Mouse (Mus musculus) urinary bladder, postnatal 36 days (tissue): ENCODE results near the gene Alox5.
"Not testable (repeated sequence)": the region's sequence is repeated elsewhere in the genome, so short reads cannot be mapped to it uniquely, and the experiment has no call there.

Experiments
- DNase-seq, 2 experiments: peaks; one replicate each; pipeline ENCODE4 v3.0.0; 2022; ENCODE audit warnings: low spot score in 2 of 2, mixed read lengths in 1 of 2

Alox5 gene

GRCm38 (mm10) chr6:116460544-116461283, at the start of gene Alox5:
TSS of gene Alox5 (minus strand) at chr6:116461178.
- DNase-seq, result peak in 1 of 2 experiments; percentile 13

- not testable (repeated sequence) for DNase-seq
Measured at GRCm38 (mm10) chr6:116506302-116507003, 45.5 kb upstream of the Alox5 start, which contains the start of gene Olfr212. TSS of gene Olfr212 (plus strand) at chr6:116506516.

- DNase-seq, result no peak
Measured at GRCm38 (mm10) chr6:116495960-116496359, 35.0 kb upstream of the Alox5 start.

- no peak for DNase-seq
Measured at GRCm38 (mm10) chr6:116493742-116494141, 32.8 kb upstream of the Alox5 start.

GRCm38 (mm10) chr6:116488791-116489190, 27.8 kb upstream of the Alox5 start, which contains the start of gene Olfr211:
TSS of gene Olfr211 (plus strand) at chr6:116489091.
- no peak for DNase-seq

GRCm38 (mm10) chr6:116486833-116487232, 25.9 kb upstream of the Alox5 start:
- DNase-seq, result no peak

GRCm38 (mm10) chr6:116485081-116485480, 24.1 kb upstream of the Alox5 start:
- DNase-seq, result no peak

GRCm38 (mm10) chr6:116468081-116468480, 7.1 kb upstream of the Alox5 start:
- DNase-seq, result no peak

GRCm38 (mm10) chr6:116459232-116459631, 1.7 kb downstream of the Alox5 start:
- no peak for DNase-seq

- DNase-seq, result no peak
Measured at GRCm38 (mm10) chr6:116458728-116459127, 2.2 kb downstream of the Alox5 start.

GRCm38 (mm10) chr6:116456482-116456881, 4.5 kb downstream of the Alox5 start:
- no peak for DNase-seq

GRCm38 (mm10) chr6:116455781-116456180, 5.2 kb downstream of the Alox5 start:
- DNase-seq, result peak in 1 of 2 experiments; percentile 10

- no peak for DNase-seq
Measured at GRCm38 (mm10) chr6:116440849-116441248, 20.1 kb downstream of the Alox5 start.

- no peak for DNase-seq
Measured at GRCm38 (mm10) chr6:116440447-116440846, 20.5 kb downstream of the Alox5 start.

GRCm38 (mm10) chr6:116439531-116439930, 21.4 kb downstream of the Alox5 start:
- no peak for DNase-seq

- no peak for DNase-seq
Measured at GRCm38 (mm10) chr6:116438864-116439263, 22.1 kb downstream of the Alox5 start.

- DNase-seq, result no peak
Measured at GRCm38 (mm10) chr6:116428282-116428681, 32.7 kb downstream of the Alox5 start.

- no peak for DNase-seq
Measured at GRCm38 (mm10) chr6:116427552-116427951, 33.4 kb downstream of the Alox5 start.

GRCm38 (mm10) chr6:116423664-116424063, 37.3 kb downstream of the Alox5 start:
- DNase-seq, result no peak

GRCm38 (mm10) chr6:116422991-116423390, 38.0 kb downstream of the Alox5 start:
- no peak for DNase-seq

GRCm38 (mm10) chr6:116420271-116420670, 40.7 kb downstream of the Alox5 start:
- DNase-seq, result no peak

GRCm38 (mm10) chr6:116419699-116420098, 41.3 kb downstream of the Alox5 start:
- no peak for DNase-seq

GRCm38 (mm10) chr6:116418487-116418886, 42.5 kb downstream of the Alox5 start:
- DNase-seq, result no peak
